Mouse (Mus musculus): ENCODE results near the gene Sash1. TPM values are rescaled to one million over a fixed set of nuclear protein-coding genes. Genes with fewer than 3 reads are reported as not detected.
"Not testable (repeated sequence)": the region's sequence is repeated elsewhere in the genome, so short reads cannot be mapped to it uniquely, and the experiment has no call there.

Gene Sash1
- polyA plus RNA-seq, 1 experiment from 2014 or later = 1.3 TPM

GRCm38 (mm10) chr10:8696636-8697035 lies 189.2 kb downstream of the Sash1 start:
- H3K4me1 ChIP-seq (replicated peaks; ENCODE audit: control insufficient read depth, insufficient read depth, low read length); H3K36me3 ChIP-seq (ENCODE audit: control insufficient read depth, insufficient read depth); H3K4me2 ChIP-seq (ENCODE audit: low read length); H3K9me3 ChIP-seq (ENCODE audit: control insufficient read depth, low read length); H3K9ac ChIP-seq (replicated peaks; ENCODE audit: low read depth, low read length); H3K4me3 ChIP-seq (replicated peaks; ENCODE audit: low read length); ATAC-seq; H3K27ac ChIP-seq (ENCODE audit: low read length); H3K27me3 ChIP-seq (replicated peaks; ENCODE audit: control insufficient read depth, insufficient read depth, low read length): not testable (repeated sequence)
- 77% methylated on average over 1 of the region's 1 CpGs for WGBS

- Histone ChIP-seq H3K36me3 (ENCODE audit: control insufficient read depth, insufficient read depth) (no peaks in the 10 kb centered on the region), H3K9ac (replicated peaks; ENCODE audit: low read depth, low read length) (no peak overlapping the region), H3K4me1 (replicated peaks; ENCODE audit: control insufficient read depth, insufficient read depth, low read length) (no peaks in the 10 kb centered on the region), H3K4me3 (replicated peaks; ENCODE audit: low read length) (no peak overlapping the region), H3K9me3 (ENCODE audit: control insufficient read depth, low read length) (no peaks in the 10 kb centered on the region), H3K27me3 (replicated peaks; ENCODE audit: control insufficient read depth, insufficient read depth, low read length) (no peaks in the 10 kb centered on the region), H3K27ac (ENCODE audit: low read length) (no peak overlapping the region), H3K4me2 (ENCODE audit: low read length) (no peak overlapping the region)
- 89% methylated on average over 7 of the region's 7 CpGs for WGBS
- ATAC-seq = no peak
Observed at GRCm38 (mm10) chr10:8693996-8694500, 191.8 kb downstream of the Sash1 start.

- Histone ChIP-seq H3K9ac (replicated peaks; ENCODE audit: low read depth, low read length) (no peak overlapping the region), H3K27me3 (replicated peaks; ENCODE audit: control insufficient read depth, insufficient read depth, low read length) (no peaks in the 10 kb centered on the region), H3K4me1 (replicated peaks; ENCODE audit: control insufficient read depth, insufficient read depth, low read length) (no peaks in the 10 kb centered on the region), H3K4me3 (replicated peaks; ENCODE audit: low read length) (no peak overlapping the region), H3K4me2 (ENCODE audit: low read length) (no peak overlapping the region), H3K36me3 (ENCODE audit: control insufficient read depth, insufficient read depth) (no peaks in the 10 kb centered on the region), H3K9me3 (ENCODE audit: control insufficient read depth, low read length) (no peaks in the 10 kb centered on the region), H3K27ac (ENCODE audit: low read length) (no peak overlapping the region)
- 81% methylated on average over 4 of the region's 4 CpGs for WGBS
- ATAC-seq = no peak
Observed at GRCm38 (mm10) chr10:8693561-8693960, 192.3 kb downstream of the Sash1 start.

- 93% methylated on average over 2 of the region's 2 CpGs for WGBS
- no peak for ATAC-seq
- no peak overlapping the region for H3K4me3 ChIP-seq (replicated peaks; ENCODE audit: low read length)
Observed at GRCm38 (mm10) chr10:8692531-8692930, 193.3 kb downstream of the Sash1 start.

GRCm38 (mm10) chr10:8686219-8686618 lies 199.7 kb downstream of the Sash1 start:
- Histone ChIP-seq H3K36me3 (ENCODE audit: control insufficient read depth, insufficient read depth) (no peaks in the 10 kb centered on the region), H3K4me1 (replicated peaks; ENCODE audit: control insufficient read depth, insufficient read depth, low read length) (no peaks in the 10 kb centered on the region), H3K9ac (replicated peaks; ENCODE audit: low read depth, low read length) (no peak overlapping the region), H3K9me3 (ENCODE audit: control insufficient read depth, low read length) (no peaks in the 10 kb centered on the region), H3K4me2 (ENCODE audit: low read length) (no peak overlapping the region), H3K4me3 (replicated peaks; ENCODE audit: low read length) (no peak overlapping the region), H3K27ac (ENCODE audit: low read length) (no peak overlapping the region), H3K27me3 (replicated peaks; ENCODE audit: control insufficient read depth, insufficient read depth, low read length) (no peaks in the 10 kb centered on the region)
- no peak for ATAC-seq
- 97% methylated on average over 1 of the region's 1 CpGs for WGBS

More at GRCm38 (mm10) chr10:8692531-8692930, 193.3 kb downstream of the Sash1 start:
- Histone ChIP-seq H3K9ac (replicated peaks; ENCODE audit: low read depth, low read length) (no peak overlapping the region), H3K4me2 (ENCODE audit: low read length) (no peak overlapping the region), H3K27ac (ENCODE audit: low read length) (no peak overlapping the region), H3K27me3 (replicated peaks; ENCODE audit: control insufficient read depth, insufficient read depth, low read length) (no peaks in the 10 kb centered on the region), H3K4me1 (replicated peaks; ENCODE audit: control insufficient read depth, insufficient read depth, low read length) (no peaks in the 10 kb centered on the region), H3K36me3 (ENCODE audit: control insufficient read depth, insufficient read depth) (no peaks in the 10 kb centered on the region), H3K9me3 (ENCODE audit: control insufficient read depth, low read length) (no peaks in the 10 kb centered on the region)

- Histone ChIP-seq H3K4me3 (replicated peaks; ENCODE audit: low read length) (no peak overlapping the region), H3K4me1 (replicated peaks; ENCODE audit: control insufficient read depth, insufficient read depth, low read length) (no peaks in the 10 kb centered on the region), H3K9me3 (ENCODE audit: control insufficient read depth, low read length) (no peaks in the 10 kb centered on the region), H3K9ac (replicated peaks; ENCODE audit: low read depth, low read length) (no peak overlapping the region), H3K4me2 (ENCODE audit: low read length) (no peak overlapping the region), H3K27me3 (replicated peaks; ENCODE audit: control insufficient read depth, insufficient read depth, low read length) (no peaks in the 10 kb centered on the region), H3K36me3 (ENCODE audit: control insufficient read depth, insufficient read depth) (no peaks in the 10 kb centered on the region), H3K27ac (ENCODE audit: low read length) (no peak overlapping the region)
- no peak for ATAC-seq
- WGBS = 93% methylated on average over 7 of the region's 7 CpGs
Observed at GRCm38 (mm10) chr10:8685269-8685668, 200.6 kb downstream of the Sash1 start.

GRCm38 (mm10) chr10:8682900-8683299 lies 203.0 kb downstream of the Sash1 start:
- no peaks in the 10 kb centered on the region for H3K9me3 ChIP-seq (ENCODE audit: control insufficient read depth, low read length)
- no peaks in the 10 kb centered on the region for H3K27me3 ChIP-seq (replicated peaks; ENCODE audit: control insufficient read depth, insufficient read depth, low read length)
- no peak for ATAC-seq
- H3K4me3 ChIP-seq (replicated peaks; ENCODE audit: low read length) = no peak overlapping the region
- no peak overlapping the region for H3K9ac ChIP-seq (replicated peaks; ENCODE audit: low read depth, low read length)
- H3K27ac ChIP-seq (ENCODE audit: low read length) = no peak overlapping the region
- WGBS = 14% methylated on average over 4 of the region's 4 CpGs
- no peaks in the 10 kb centered on the region for H3K4me1 ChIP-seq (replicated peaks; ENCODE audit: control insufficient read depth, insufficient read depth, low read length)
- no peaks in the 10 kb centered on the region for H3K36me3 ChIP-seq (ENCODE audit: control insufficient read depth, insufficient read depth)
- H3K4me2 ChIP-seq (ENCODE audit: low read length) = no peak overlapping the region

GRCm38 (mm10) chr10:8682341-8682740 lies 203.5 kb downstream of the Sash1 start:
- Histone ChIP-seq H3K4me2 (ENCODE audit: low read length) (no peak overlapping the region), H3K9me3 (ENCODE audit: control insufficient read depth, low read length) (no peaks in the 10 kb centered on the region), H3K27me3 (replicated peaks; ENCODE audit: control insufficient read depth, insufficient read depth, low read length) (no peaks in the 10 kb centered on the region), H3K9ac (replicated peaks; ENCODE audit: low read depth, low read length) (no peak overlapping the region), H3K4me1 (replicated peaks; ENCODE audit: control insufficient read depth, insufficient read depth, low read length) (no peaks in the 10 kb centered on the region), H3K27ac (ENCODE audit: low read length) (no peak overlapping the region), H3K36me3 (ENCODE audit: control insufficient read depth, insufficient read depth) (no peaks in the 10 kb centered on the region), H3K4me3 (replicated peaks; ENCODE audit: low read length) (no peak overlapping the region)
- no peak for ATAC-seq
- 81% methylated on average over 6 of the region's 6 CpGs for WGBS

GRCm38 (mm10) chr10:8676722-8677121 lies 209.1 kb downstream of the Sash1 start:
- WGBS = 94% methylated on average over 5 of the region's 5 CpGs
- Histone ChIP-seq H3K4me1 (replicated peaks; ENCODE audit: control insufficient read depth, insufficient read depth, low read length) (no peaks in the 10 kb centered on the region), H3K4me2 (ENCODE audit: low read length) (no peak overlapping the region), H3K9ac (replicated peaks; ENCODE audit: low read depth, low read length) (no peak overlapping the region), H3K4me3 (replicated peaks; ENCODE audit: low read length) (no peak overlapping the region), H3K36me3 (ENCODE audit: control insufficient read depth, insufficient read depth) (no peaks in the 10 kb centered on the region), H3K27me3 (replicated peaks; ENCODE audit: control insufficient read depth, insufficient read depth, low read length) (no peaks in the 10 kb centered on the region), H3K27ac (ENCODE audit: low read length) (no peak overlapping the region), H3K9me3 (ENCODE audit: control insufficient read depth, low read length) (no peaks in the 10 kb centered on the region)
- ATAC-seq = no peak

Data from forebrain, embryonic 16.5 days (tissue).